Mouse (Mus musculus) MEL (cell line): ENCODE data around the gene Apon. TPM values are rescaled to one million over a fixed set of nuclear protein-coding genes. Genes with fewer than 3 reads are reported as not detected.

Experiments used
- DNase-seq: peaks from one replicate; pipeline ENCODE4 v3.0.0; 2011; ENCODE audit warnings: low read depth, low spot score
- H3K27ac ChIP-seq: 2 replicates; pipeline ENCODE4 v1.5.1; 2012; ENCODE audit warnings: low read depth, mild to moderate bottlenecking, control low read depth, low read length, moderate library complexity; ENCODE audit not compliant: control insufficient read depth
- H3K27me3 ChIP-seq, 2 experiments: fragments of 150-350 bp in 1 of 2; sonication (generic) in 1 of 2; 2 replicates each; pipeline ENCODE4 v1.6.1; 2012; ENCODE audit warnings: low read length in 2 of 2, mild to moderate bottlenecking in 2 of 2, improper control_type of control experiment in 1 of 2, moderate library complexity in 1 of 2; ENCODE audit not compliant: insufficient read depth in 2 of 2, control insufficient read depth in 1 of 2
- H3K36me3 ChIP-seq, 2 experiments: 2 replicates each; pipeline ENCODE4 v1.6.1; 2012 to 2014; ENCODE audit warnings: low read length in 2 of 2, improper control_type of control experiment in 1 of 2, inconsistent platforms in 1 of 2, mild to moderate bottlenecking in 1 of 2; ENCODE audit not compliant: insufficient read depth in 2 of 2, control insufficient read depth in 1 of 2
- H3K4me1 ChIP-seq, 2 experiments: fragments of 150-350 bp in 1 of 2; sonication (generic) in 1 of 2; 2 replicates each; pipeline ENCODE4 v1.6.1; 2012; ENCODE audit warnings: low read length in 2 of 2, improper control_type of control experiment in 1 of 2, mild to moderate bottlenecking in 1 of 2; ENCODE audit not compliant: insufficient read depth in 2 of 2, control insufficient read depth in 1 of 2
- H3K4me3 ChIP-seq, 2 experiments: fragments of 150-350 bp in 1 of 2; sonication (generic) in 1 of 2; 2 replicates each; pipeline ENCODE4 v1.5.1; 2012; ENCODE audit warnings: low read depth in 2 of 2, low read length in 2 of 2, mild to moderate bottlenecking in 2 of 2, moderate library complexity in 2 of 2, control low read depth in 1 of 2, improper control_type of control experiment in 1 of 2; ENCODE audit not compliant: control insufficient read depth in 1 of 2, insufficient read depth in 1 of 2
- H3K79me2 ChIP-seq: 2 replicates; pipeline ENCODE4 v1.6.1; 2012; ENCODE audit warnings: mild to moderate bottlenecking, low read length, moderate library complexity; ENCODE audit not compliant: control insufficient read depth, poor library complexity, insufficient read depth
- H3K9ac ChIP-seq: 2 replicates; pipeline ENCODE4 v1.6.1; 2012; ENCODE audit warnings: low read depth, mild to moderate bottlenecking, control low read depth, low read length, moderate library complexity; ENCODE audit not compliant: control insufficient read depth, poor library complexity, severe bottlenecking
- H3K9me3 ChIP-seq: fragments of 150-350 bp; sonication (generic); replicated peaks from 2 replicates; pipeline ENCODE4 v1.6.1; 2012; ENCODE audit warnings: mild to moderate bottlenecking, low read length, improper control_type of control experiment, moderate library complexity; ENCODE audit not compliant: insufficient read depth
- BHLHE40 ChIP-seq: IDR thresholded peaks from 2 replicates; pipeline ENCODE4 v1.6.1; 2012; ENCODE audit warnings: low read depth, mild to moderate bottlenecking, inconsistent platforms, low read length, improper control_type of control experiment, borderline replicate concordance
- CTCF ChIP-seq, 3 experiments: IDR thresholded peaks in 2 of 3; conservative IDR thresholded peaks in 1 of 3; 2 replicates each; pipeline ENCODE4 v1.5.1; 2011 to 2012; ENCODE audit warnings: low read length in 3 of 3, low read depth in 2 of 3, mild to moderate bottlenecking in 2 of 3, improper control_type of control experiment in 1 of 3, inconsistent platforms in 1 of 3, mixed read lengths in 1 of 3, moderate library complexity in 1 of 3; ENCODE audit not compliant: control insufficient read depth in 1 of 3, insufficient read depth in 1 of 3, poor library complexity in 1 of 3, severe bottlenecking in 1 of 3
- ELF1 ChIP-seq: IDR thresholded peaks from 2 replicates; pipeline ENCODE4 v1.6.1; 2014; ENCODE audit warnings: low read depth, mild to moderate bottlenecking, inconsistent platforms, low read length, improper control_type of control experiment, moderate library complexity
- EP300 ChIP-seq, 2 experiments: IDR thresholded peaks; 2 replicates each; pipeline ENCODE4 v1.6.1; 2011; ENCODE audit warnings: improper control_type of control experiment in 2 of 2, low read length in 2 of 2, low read depth in 1 of 2, mild to moderate bottlenecking in 1 of 2
- ETS1 ChIP-seq: IDR thresholded peaks from 2 replicates; pipeline ENCODE4 v1.6.1; 2012; ENCODE audit warnings: low read depth, mild to moderate bottlenecking, inconsistent platforms, low read length, improper control_type of control experiment, moderate library complexity
- GATA1 ChIP-seq: IDR thresholded peaks from 2 replicates; pipeline ENCODE4 v1.6.1; 2011; ENCODE audit warnings: low read depth, low read length, improper control_type of control experiment
- KAT2A ChIP-seq: conservative IDR thresholded peaks from 2 replicates; pipeline ENCODE4 v1.6.1; 2012; ENCODE audit warnings: low read depth, low read length, improper control_type of control experiment, inconsistent platforms
- MAFK ChIP-seq: IDR thresholded peaks from 2 replicates; pipeline ENCODE4 v1.6.1; 2011; ENCODE audit warnings: low read depth, mild to moderate bottlenecking, low read length, improper control_type of control experiment, borderline replicate concordance
- MYB ChIP-seq: IDR thresholded peaks from 2 replicates; pipeline ENCODE4 v1.6.1; 2011; ENCODE audit warnings: mild to moderate bottlenecking, low read depth, low read length, improper control_type of control experiment
- NELFE ChIP-seq: IDR thresholded peaks from 2 replicates; pipeline ENCODE4 v1.6.1; 2011; ENCODE audit warnings: low read depth, low read length, improper control_type of control experiment
- NRF1 ChIP-seq: IDR thresholded peaks from 2 replicates; pipeline ENCODE4 v1.6.1; 2014; ENCODE audit warnings: low read depth, mild to moderate bottlenecking, inconsistent platforms, low read length, improper control_type of control experiment, moderate library complexity; ENCODE audit not compliant: poor library complexity, insufficient read depth, severe bottlenecking
- POLR2AphosphoS5 ChIP-seq: IDR thresholded peaks from 2 replicates; pipeline ENCODE4 v1.6.1; 2012; ENCODE audit warnings: low read depth, borderline replicate concordance, mild to moderate bottlenecking, inconsistent platforms, low read length, moderate library complexity, mixed read lengths
- SIN3A ChIP-seq: IDR thresholded peaks from 2 replicates; pipeline ENCODE4 v1.6.1; 2012; ENCODE audit warnings: low read length, improper control_type of control experiment, inconsistent platforms
- TAL1 ChIP-seq: IDR thresholded peaks from 2 replicates; pipeline ENCODE4 v1.6.1; 2012; ENCODE audit warnings: mild to moderate bottlenecking, inconsistent platforms, low read length, moderate library complexity, mixed read lengths
- TCF12 ChIP-seq: IDR thresholded peaks from 2 replicates; pipeline ENCODE4 v1.6.1; 2014; ENCODE audit warnings: low read depth, mild to moderate bottlenecking, inconsistent platforms, low read length, improper control_type of control experiment, moderate library complexity
- USF1 ChIP-seq: IDR thresholded peaks from 2 replicates; pipeline ENCODE4 v1.6.1; 2014; ENCODE audit warnings: low read depth, mild to moderate bottlenecking, inconsistent platforms, low read length, improper control_type of control experiment, moderate library complexity
- USF2 ChIP-seq, 2 experiments: IDR thresholded peaks; 2 replicates each; pipeline ENCODE4 v1.6.1; 2011 to 2012; ENCODE audit warnings: improper control_type of control experiment in 2 of 2, low read length in 2 of 2, borderline replicate concordance in 1 of 2, inconsistent platforms in 1 of 2, low read depth in 1 of 2, mild to moderate bottlenecking in 1 of 2; ENCODE audit not compliant: insufficient read depth in 1 of 2
- ZMIZ1 ChIP-seq: IDR thresholded peaks from 2 replicates; pipeline ENCODE4 v1.6.1; 2012; ENCODE audit warnings: low read depth, mild to moderate bottlenecking, inconsistent platforms, low read length, improper control_type of control experiment, moderate library complexity
- polyA plus RNA-seq, 2 experiments: library from polyadenylated mRNA; stranded (reverse) in 1 of 2; unstranded in 1 of 2; fragments of >175 nt in 1 of 2; fragments of >200 nt in 1 of 2; gene quantifications; 2 replicates each; pipeline versions ENCODE4 v1.2.1 to v1.2.4; 2012; ENCODE audit warnings: low replicate concordance in 2 of 2, low read depth in 1 of 2; ENCODE audit not compliant: insufficient read length in 2 of 2, insufficient read depth in 1 of 2, missing spikeins in 1 of 2
- total RNA-seq: library from RNA; depleted of rRNA; stranded (reverse); fragments of 300-350 nt; gene quantifications from 2 replicates; pipeline ENCODE4 v1.2.3, GENCODE M21; 2012

Apon gene
- total and polyA plus RNA-seq, 3 experiments, result 0.27 to 0.46 TPM; not detected in 1

- no peak overlapping the region for H3K9ac ChIP-seq
- H3K4me1 ChIP-seq, result peaks cover 2 to 15% of the 10 kb centered on the region in 2 experiments; a peak in 3 of 4 replicates
- no peak overlapping the region for H3K27ac ChIP-seq
- H3K36me3 ChIP-seq, result peaks cover 0 to 13% of the 10 kb centered on the region in 2 experiments; a peak in 2 of 4 replicates
- no peaks in the 10 kb centered on the region for H3K27me3 ChIP-seq
- DNase-seq, result no peak
- H3K4me3 ChIP-seq, result no peak overlapping the region
- no peak for TF ChIP-seq ETS1
- no peak for TF ChIP-seq USF2 (IDR thresholded peaks at IDR 0.05; ENCODE audit: borderline replicate concordance in 1 of 2, insufficient read depth in 1 of 2, low read depth in 1 of 2, low read length in 2 of 2)
- no peak for TF ChIP-seq TAL1
- no peak for TF ChIP-seq ZMIZ1
- no peak for TF ChIP-seq SIN3A
- TF ChIP-seq MAFK, result no peak
- TF ChIP-seq USF1, result no peak
- TF ChIP-seq KAT2A, result no peak
- TF ChIP-seq NELFE, result no peak
- no peak for TF ChIP-seq ELF1
- no peak for TF ChIP-seq MYB
- peaks cover 11% of the 10 kb centered on the region for H3K79me2 ChIP-seq
- H3K9me3 ChIP-seq, result no peaks in the 10 kb centered on the region
Measured at GRCm38 (mm10) chr10:128209311-128210009, 44.4 kb upstream of the Apon start.

DNA sequence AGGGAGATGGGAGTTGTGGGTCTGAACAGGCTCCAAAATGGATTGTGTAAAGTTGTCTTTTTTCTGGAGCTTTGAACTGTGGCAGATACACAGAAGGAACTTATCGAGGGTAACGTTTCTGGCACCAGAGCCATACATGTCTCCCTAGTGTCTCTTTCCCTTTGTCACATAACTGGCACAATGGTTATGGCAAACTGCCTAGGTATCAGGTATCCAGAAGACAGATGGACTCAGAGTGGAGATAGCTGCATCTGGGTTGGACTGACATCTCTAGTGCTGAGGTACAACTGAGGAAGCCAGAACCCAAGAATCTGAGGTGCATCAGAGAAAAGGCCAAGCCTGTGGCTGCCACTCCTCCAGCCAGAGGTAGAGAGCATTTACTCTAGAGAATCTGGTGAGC is 43.8 kb upstream of the Apon start:
- Histone ChIP-seq H3K9me3 (no peaks in the 10 kb centered on the region), H3K27ac (no peak overlapping the region; the same call in 1 of the 2 replicates), H3K79me2 (peaks cover 11% of the 10 kb centered on the region), H3K4me1 (peaks cover 2 to 15% of the 10 kb centered on the region in 2 experiments; a peak in 3 of 4 replicates), H3K4me3 (no peak overlapping the region), H3K36me3 (peaks cover 0 to 13% of the 10 kb centered on the region in 2 experiments; a peak in 2 of 4 replicates), H3K9ac (no peak overlapping the region), H3K27me3 (no peaks in the 10 kb centered on the region)
- TF ChIP-seq NRF1 (no peak), ELF1 (no peak), CTCF (IDR thresholded peaks at IDR 0.05 in 2 of 3, conservative IDR thresholded peaks at IDR 0.05 in 1 of 3; ENCODE audit: control insufficient read depth in 1 of 3, insufficient read depth in 1 of 3, low read depth in 2 of 3, low read length in 3 of 3, poor library complexity in 1 of 3, severe bottlenecking in 1 of 3) (no peak), BHLHE40 (no peak), TAL1 (peak; percentile 36), POLR2AphosphoS5 (no peak), TCF12 (peak; percentile 52; the same call in 1 of the 2 replicates), KAT2A (no peak), ETS1 (no peak), USF1 (no peak), GATA1 (no peak), EP300 (IDR thresholded peaks at IDR 0.05; ENCODE audit: low read depth in 1 of 2, low read length in 2 of 2) (peak in 1 of 2 experiments; percentile 18; a peak in 1 of 4 replicates)
- no peak for DNase-seq
